Mouse (Mus musculus): Measurements from ENCODE around the gene Hmcn1.

Gene Hmcn1

GRCm38 (mm10) chr1:150645314-150645713 lies 347.9 kb downstream of the Hmcn1 start:
- no peak for DNase-seq (ENCODE audit: low spot score in 2 of 2)

- DNase-seq (ENCODE audit: low spot score in 2 of 2): no peak
Measured at GRCm38 (mm10) chr1:150639522-150639921, 353.7 kb downstream of the Hmcn1 start.

GRCm38 (mm10) chr1:150632506-150632905 lies 360.7 kb downstream of the Hmcn1 start:
- DNase-seq (ENCODE audit: low spot score in 2 of 2): no peak

- DNase-seq (ENCODE audit: low spot score in 2 of 2): no peak
Measured at GRCm38 (mm10) chr1:150631856-150632171, 361.4 kb downstream of the Hmcn1 start.

- DNase-seq (ENCODE audit: low spot score in 2 of 2): no peak
Measured at GRCm38 (mm10) chr1:150631035-150631855, 362.0 kb downstream of the Hmcn1 start.

DNA sequence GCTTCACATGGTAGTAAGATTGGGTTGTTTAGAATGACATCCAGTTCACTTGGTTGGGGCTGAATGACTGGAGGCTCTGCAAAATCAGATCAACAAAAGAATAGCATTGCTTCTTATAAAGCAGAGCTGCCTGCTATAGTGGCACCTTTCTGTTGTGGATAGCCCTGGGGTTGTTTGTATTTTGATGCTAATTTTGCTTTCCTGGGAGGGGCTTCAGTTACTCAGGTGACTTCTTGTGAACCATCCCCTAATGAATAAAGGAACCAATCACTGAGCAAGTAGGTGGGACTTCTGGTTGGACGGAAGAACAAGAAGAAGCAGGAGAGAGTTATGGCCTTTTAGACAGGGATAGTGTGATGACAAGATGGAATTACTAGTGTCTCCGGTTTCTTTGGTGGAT lies 370.0 kb downstream of the Hmcn1 start:
- DNase-seq (ENCODE audit: low spot score in 2 of 2): no peak

DNA sequence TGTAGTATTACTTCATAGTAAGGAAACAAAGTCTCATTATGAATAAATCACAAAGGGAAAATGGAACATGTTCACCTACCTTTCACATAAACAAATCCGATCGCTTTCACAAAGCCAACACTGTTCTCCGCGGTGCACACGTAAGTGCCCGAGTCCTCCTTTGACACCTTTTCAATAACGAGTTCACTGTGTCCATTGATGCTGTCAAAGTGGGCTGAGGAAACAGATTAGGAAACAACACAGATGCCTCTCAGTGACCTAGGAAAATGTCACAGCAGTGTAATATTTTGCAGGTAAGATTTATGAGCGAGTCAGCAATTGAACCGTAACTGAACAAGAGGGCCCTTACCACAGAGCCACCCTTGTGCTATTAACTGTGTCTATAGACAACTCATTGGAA lies 382.7 kb downstream of the Hmcn1 start:
- no peak for DNase-seq (ENCODE audit: low spot score in 2 of 2)

GRCm38 (mm10) chr1:150606173-150606572 lies 387.1 kb downstream of the Hmcn1 start:
- DNase-seq (ENCODE audit: low spot score in 2 of 2): no peak

DNA sequence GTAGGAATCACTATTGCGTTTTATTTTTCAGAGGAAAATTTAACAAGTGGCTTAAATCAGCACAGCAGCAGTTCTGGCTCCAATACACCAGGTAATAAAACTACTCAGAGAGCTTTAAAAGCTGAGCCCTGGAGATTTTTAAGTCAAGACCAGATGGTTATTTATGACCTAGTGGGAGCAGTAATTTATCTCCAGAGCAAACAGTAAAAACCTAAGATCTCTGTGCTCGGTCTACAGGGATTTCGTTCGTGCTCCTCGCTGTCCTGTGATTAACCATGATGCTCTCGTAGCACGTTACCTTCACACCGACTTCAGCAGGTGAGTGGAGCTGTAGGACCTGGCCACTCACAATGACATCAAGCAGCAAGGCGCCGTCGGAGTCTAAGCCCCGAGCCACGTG lies 399.6 kb downstream of the Hmcn1 start:
- DNase-seq (ENCODE audit: low spot score in 2 of 2): no peak

DNA sequence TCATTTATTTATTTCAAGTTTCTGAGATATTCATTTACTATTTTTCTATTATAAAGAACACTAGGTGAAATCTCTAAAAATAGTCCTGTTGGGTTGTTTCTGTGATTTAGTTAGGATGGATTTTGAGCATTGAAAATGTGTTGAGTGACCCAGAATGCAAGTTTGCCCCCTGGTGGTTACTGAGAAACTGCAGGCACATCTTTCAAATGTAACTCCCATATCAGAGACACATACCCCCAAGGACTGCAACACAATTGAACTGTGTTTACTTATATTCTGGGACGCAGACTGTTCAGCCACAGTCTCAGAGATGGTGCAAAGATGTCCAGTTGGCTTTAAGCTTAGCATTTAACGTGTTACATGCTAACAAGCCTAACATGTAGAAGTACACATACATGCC lies 402.0 kb downstream of the Hmcn1 start:
- peak in 1 of 2 experiments; percentile 11 for DNase-seq (ENCODE audit: low spot score in 2 of 2)

- DNase-seq (ENCODE audit: low spot score in 2 of 2): no peak
Measured at GRCm38 (mm10) chr1:150587410-150587809, 405.8 kb downstream of the Hmcn1 start.

DNA sequence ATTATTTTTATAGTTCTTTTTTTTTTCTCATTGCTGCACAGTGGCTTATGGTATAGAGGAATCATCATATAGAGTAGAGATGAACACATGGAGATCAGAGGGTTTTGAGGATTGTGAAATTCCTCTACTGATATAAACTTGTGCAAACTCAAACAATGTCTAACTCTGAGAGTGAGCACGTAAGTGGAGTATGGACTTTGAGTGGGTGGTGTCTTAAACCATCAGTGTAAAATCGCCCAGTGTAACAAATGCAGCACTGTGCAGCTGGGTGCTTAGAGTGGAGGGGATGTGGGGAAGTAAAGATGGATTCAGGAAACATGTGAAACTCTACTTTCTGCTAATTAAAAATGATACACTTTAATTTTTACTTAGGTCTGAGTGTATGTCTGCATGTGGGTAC lies 408.8 kb downstream of the Hmcn1 start:
- DNase-seq (ENCODE audit: low spot score in 2 of 2): no peak

- DNase-seq (ENCODE audit: low spot score in 2 of 2): no peak
Measured at GRCm38 (mm10) chr1:150583734-150584133, 409.5 kb downstream of the Hmcn1 start.

DNA sequence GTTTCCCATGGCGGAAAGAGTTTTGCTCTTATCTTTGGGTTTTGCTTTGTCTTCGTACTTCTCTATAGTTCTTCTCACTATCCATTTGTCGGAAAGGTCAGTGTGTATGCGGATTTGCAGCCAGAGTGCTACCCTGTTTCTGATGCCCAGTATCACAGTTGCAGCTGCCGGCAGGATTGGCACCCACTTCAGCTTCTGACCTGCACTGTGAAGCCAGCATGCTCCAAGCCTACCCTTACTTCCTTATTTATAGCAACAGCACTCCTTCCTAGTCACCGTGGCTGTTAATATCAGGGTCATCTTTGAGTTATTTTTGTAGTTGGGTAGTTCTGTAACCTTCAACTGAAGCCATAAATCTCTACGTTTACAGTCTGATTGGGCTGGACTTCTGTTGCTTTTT lies 412.7 kb downstream of the Hmcn1 start:
- no peak for DNase-seq (ENCODE audit: low spot score in 2 of 2)

- DNase-seq (ENCODE audit: low spot score in 2 of 2): no peak
Measured at GRCm38 (mm10) chr1:150573407-150573806, 419.8 kb downstream of the Hmcn1 start.

DNA sequence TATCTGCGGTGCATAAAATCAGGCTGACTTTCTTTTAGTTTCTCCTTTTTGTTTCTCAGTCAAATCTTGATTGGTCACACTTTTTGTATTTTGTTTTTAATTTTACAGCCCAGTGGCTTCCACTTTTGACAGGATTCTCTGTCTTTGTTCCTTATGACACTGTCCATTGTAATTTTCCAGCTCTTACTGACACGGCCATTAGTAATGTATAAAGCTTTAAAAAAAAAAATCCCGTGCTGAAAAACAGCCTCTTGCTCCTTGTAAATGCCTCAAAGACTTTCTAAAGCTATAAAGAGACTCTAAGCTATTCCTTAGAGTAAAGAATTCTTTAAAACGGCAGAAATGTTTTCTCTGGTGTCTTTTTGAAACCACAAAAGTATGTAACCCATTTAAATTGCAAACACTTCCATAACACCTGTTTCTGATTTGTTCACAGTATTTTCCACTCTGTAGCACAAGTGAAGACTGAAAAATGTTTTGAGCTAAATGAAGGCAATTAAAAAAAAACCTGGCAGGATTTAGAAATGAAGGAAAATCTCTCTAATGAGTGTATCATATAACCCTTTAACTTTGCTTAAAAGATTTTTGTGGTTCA lies 422.6 kb downstream of the Hmcn1 start:
- DNase-seq (ENCODE audit: low spot score in 2 of 2): no peak

DNA sequence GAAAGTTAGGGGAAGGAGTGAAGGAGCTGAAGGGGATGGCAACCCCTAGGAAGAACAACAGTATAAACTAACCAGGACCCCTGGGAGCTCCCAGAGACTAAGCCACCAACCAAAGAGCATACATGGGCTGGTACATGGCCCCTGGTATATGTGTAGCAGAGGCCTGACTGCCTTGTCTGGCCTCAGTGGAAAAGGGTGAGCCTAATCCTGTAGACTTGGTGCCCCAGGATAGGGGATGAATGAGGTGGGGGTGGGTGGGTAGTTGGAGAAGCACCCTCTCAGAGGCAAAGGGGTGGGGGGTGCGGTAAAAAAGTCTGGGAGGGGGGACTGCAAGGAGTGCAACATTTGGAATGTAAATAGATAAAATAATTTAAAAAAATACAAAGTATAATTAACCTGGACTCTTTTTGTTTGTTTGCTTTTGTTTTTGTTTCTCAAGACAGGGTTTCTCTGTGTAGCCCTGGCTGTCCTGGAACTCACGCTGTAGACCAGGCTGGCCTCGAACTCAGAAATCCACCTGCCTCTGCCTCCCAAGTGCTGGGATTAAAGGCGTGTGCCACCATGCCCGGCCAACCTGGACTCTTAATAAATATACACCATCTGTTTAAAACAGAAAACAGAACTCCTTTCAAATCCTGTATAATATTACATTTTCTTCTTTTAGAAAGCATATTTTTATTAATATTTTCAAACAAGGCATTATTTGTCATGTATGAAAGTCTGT lies 423.3 kb downstream of the Hmcn1 start:
- no peak for DNase-seq (ENCODE audit: low spot score in 2 of 2)

DNA sequence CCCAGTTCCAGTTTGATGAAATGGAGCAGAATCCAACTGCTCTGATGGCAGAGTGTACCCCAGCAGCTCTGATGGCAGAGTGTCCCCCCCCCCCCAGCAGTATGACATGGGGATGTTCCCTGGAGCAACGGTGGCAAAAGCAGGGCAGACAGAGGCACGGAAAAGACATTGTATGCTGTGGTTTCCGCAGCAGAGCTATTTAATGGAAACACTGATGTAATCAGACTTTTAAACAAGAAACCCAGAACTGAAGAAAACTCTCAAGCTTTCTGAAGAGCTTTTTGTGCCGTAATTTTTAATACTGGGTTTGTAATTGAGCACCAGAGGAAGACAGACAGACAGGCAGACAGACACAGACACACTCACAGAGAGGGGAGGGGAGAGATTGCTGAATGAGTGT lies 426.9 kb downstream of the Hmcn1 start:
- no peak for DNase-seq (ENCODE audit: low spot score in 2 of 2)

DNA sequence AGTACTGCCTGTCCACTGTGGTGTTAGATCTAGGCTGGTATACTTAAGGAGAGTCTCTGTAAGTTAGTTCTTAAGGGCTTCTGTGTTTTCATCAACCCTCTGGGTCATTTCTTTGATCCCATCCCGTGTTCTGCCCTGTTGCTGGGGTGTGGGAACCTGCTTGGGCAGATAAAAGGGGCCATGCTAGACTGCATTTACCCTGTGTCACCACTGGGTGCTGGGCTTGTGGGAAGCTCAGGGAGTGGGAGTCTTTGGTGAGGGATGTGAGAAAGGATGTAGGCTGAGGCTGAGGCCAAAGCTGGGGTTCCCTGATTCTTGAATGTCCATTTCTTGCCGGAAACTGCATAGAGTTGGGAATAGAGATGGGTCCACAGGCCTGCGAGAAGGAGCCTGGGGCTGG lies 436.6 kb downstream of the Hmcn1 start:
- DNase-seq (ENCODE audit: low spot score in 2 of 2): no peak

DNA sequence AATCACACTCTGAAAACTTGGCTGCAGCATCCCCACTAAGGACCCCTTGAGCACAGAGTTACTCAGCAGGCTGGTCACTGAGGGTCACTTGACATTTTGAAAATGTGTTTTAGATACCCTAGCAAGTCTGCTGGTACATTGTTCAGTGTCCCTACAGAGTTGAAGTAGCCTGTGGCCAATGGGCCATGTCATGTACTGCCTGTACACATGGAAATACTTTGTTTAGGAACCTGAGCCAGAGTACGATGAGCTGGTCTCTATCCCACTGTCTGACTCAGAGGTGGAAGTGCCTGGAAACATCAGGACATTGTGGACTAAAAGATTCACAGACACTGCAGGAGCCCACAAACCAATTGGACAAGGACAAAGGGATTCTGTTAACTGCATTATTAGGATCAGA lies 441.8 kb downstream of the Hmcn1 start:
- no peak for DNase-seq (ENCODE audit: low spot score in 2 of 2)

GRCm38 (mm10) chr1:150546463-150546862 lies 446.8 kb downstream of the Hmcn1 start:
- no peak for DNase-seq (ENCODE audit: low spot score in 2 of 2)

GRCm38 (mm10) chr1:150540267-150540666 lies 453.0 kb downstream of the Hmcn1 start:
- no peak for DNase-seq (ENCODE audit: low spot score in 2 of 2)

Measured in urinary bladder, adult 18-20 months (tissue).